Mouse (Mus musculus): Measurements from ENCODE around the gene Pef1.

GRCm38 (mm10) chr4:130087293-130087692, 15.1 kb upstream of the Pef1 start:
- TF ChIP-seq MAX (IDR thresholded peaks at IDR 0.05; ENCODE audit: low read depth) (no peak), TCF12 (IDR thresholded peaks at IDR 0.05; ENCODE audit: insufficient read depth, poor library complexity, severe bottlenecking) (no peak), SRF (IDR thresholded peaks at IDR 0.05; ENCODE audit: control insufficient read depth, insufficient read length, low read depth) (no peak), POLR2A (IDR thresholded peaks at IDR 0.05; ENCODE audit: insufficient read length, low read depth) (no peak), USF1 (IDR thresholded peaks at IDR 0.05; ENCODE audit: low read depth) (no peak), MYOD1 (IDR thresholded peaks at IDR 0.05; ENCODE audit: control insufficient read depth in 1 of 3, insufficient read length in 2 of 3, low read depth in 2 of 3) (no peak), TCF3 (IDR thresholded peaks at IDR 0.05; ENCODE audit: insufficient read length, low read depth) (no peak), REST (IDR thresholded peaks at IDR 0.05; ENCODE audit: insufficient read depth, insufficient read length) (no peak)

Data from myocyte (in vitro differentiated cells).